Mouse (Mus musculus): ENCODE data around the gene B3gnt8. TPM values are rescaled to one million over a fixed set of nuclear protein-coding genes. Genes with fewer than 3 reads are reported as not detected.

Gene B3gnt8
- under 1 TPM; 0.21 to 0.79 TPM for polyA plus RNA-seq (2017; shearing (Covaris generic))

GRCm38 (mm10) chr7:25626509-25627430 is at the start of gene B3gnt8:
TSS of gene B3gnt8 (plus strand) at chr7:25626654.
- no peak for ATAC-seq

- peak; percentile 90 for ATAC-seq
Measured at GRCm38 (mm10) chr7:25576793-25577437, 49.5 kb upstream of the B3gnt8 start.

- no peak for ATAC-seq
Measured at GRCm38 (mm10) chr7:25579441-25579840, 47.0 kb upstream of the B3gnt8 start.

GRCm38 (mm10) chr7:25582301-25582810 is 44.1 kb upstream of the B3gnt8 start:
- ATAC-seq, result no peak

- ATAC-seq, result no peak
Measured at GRCm38 (mm10) chr7:25584651-25585050, 41.8 kb upstream of the B3gnt8 start.

GRCm38 (mm10) chr7:25585351-25586204 is 40.9 kb upstream of the B3gnt8 start:
- no peak for ATAC-seq

GRCm38 (mm10) chr7:25591226-25591625 is 35.2 kb upstream of the B3gnt8 start:
- ATAC-seq, result no peak

GRCm38 (mm10) chr7:25593859-25594258 is 32.6 kb upstream of the B3gnt8 start:
- ATAC-seq, result no peak

- ATAC-seq, result no peak
Measured at GRCm38 (mm10) chr7:25599663-25600062, 26.8 kb upstream of the B3gnt8 start.

GRCm38 (mm10) chr7:25600666-25601065 is 25.8 kb upstream of the B3gnt8 start:
- no peak for ATAC-seq

GRCm38 (mm10) chr7:25601346-25601745 is 25.1 kb upstream of the B3gnt8 start:
- ATAC-seq, result no peak

- no peak for ATAC-seq
Measured at GRCm38 (mm10) chr7:25606625-25607063, 19.8 kb upstream of the B3gnt8 start.

GRCm38 (mm10) chr7:25607196-25607595 is 19.3 kb upstream of the B3gnt8 start:
- ATAC-seq, result no peak

- no peak for ATAC-seq
Measured at GRCm38 (mm10) chr7:25610056-25610455, 16.4 kb upstream of the B3gnt8 start.

- ATAC-seq, result no peak
Measured at GRCm38 (mm10) chr7:25611501-25611900, 15.0 kb upstream of the B3gnt8 start.

- no peak for ATAC-seq
Measured at GRCm38 (mm10) chr7:25614086-25614485, 12.4 kb upstream of the B3gnt8 start.

- ATAC-seq, result no peak
Measured at GRCm38 (mm10) chr7:25614831-25615705, 11.4 kb upstream of the B3gnt8 start.

GRCm38 (mm10) chr7:25615706-25616011 is 10.8 kb upstream of the B3gnt8 start, which contains the start of gene Erich4:
TSS of gene Erich4 (minus strand) at chr7:25615892.
- ATAC-seq, result no peak

GRCm38 (mm10) chr7:25617376-25618160 is 8.9 kb upstream of the B3gnt8 start:
- ATAC-seq, result no peak

- peak; percentile 97 for ATAC-seq
Measured at GRCm38 (mm10) chr7:25618865-25619721, 7.4 kb upstream of the B3gnt8 start, which contains the start of gene Dmac2. TSS of gene Dmac2 (plus strand) at chr7:25619414.
